Mouse (Mus musculus): Measurements from ENCODE around the gene Atxn1.

DNA sequence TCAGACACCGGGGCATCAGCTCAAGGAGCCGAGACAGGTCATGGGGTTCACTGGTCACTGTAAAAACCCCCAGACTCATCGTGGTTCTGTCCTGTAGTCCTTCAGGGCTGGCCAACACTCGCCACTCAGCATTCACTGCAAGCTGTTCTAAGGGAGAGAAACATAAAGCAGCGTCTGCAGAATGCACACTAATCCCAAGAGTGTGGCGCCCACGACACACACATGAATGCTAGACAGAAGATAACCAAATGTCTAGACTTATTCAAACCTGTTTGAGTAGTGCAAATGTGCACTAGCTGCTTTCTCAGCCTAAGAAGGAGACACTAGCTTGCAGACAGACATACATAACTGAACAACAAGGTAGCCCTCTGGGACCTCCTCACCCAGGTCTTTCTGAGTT, 321.9 kb downstream of the Atxn1 start:
- TF ChIP-seq CTCF (IDR thresholded peaks at IDR 0.05; ENCODE audit: borderline replicate concordance, insufficient read depth, low read length) (no peak), POLR2A (IDR thresholded peaks at IDR 0.05; ENCODE audit: low read depth, low read length) (no peak)
